Mouse (Mus musculus) midbrain, embryonic 11.5 days (tissue): ENCODE measurements around the gene Tm9sf4. TPM values are rescaled to one million over a fixed set of nuclear protein-coding genes. Genes with fewer than 3 reads are reported as not detected.

ENCODE experiments used
- ATAC-seq: fragments of 200-750 bp; cut with Nextera tagmentation; 2 replicates; pipeline ENCODE4 v1.8.0; 2017; ENCODE audit warnings: moderate TSS enrichment, moderate library complexity; ENCODE audit not compliant: low FRiP score
- DNase-seq: peaks from one replicate; pipeline ENCODE4 v3.0.0; 2015; ENCODE audit warnings: low spot score; ENCODE audit errors: missing footprints
- H3K27ac ChIP-seq: fragments of 300-500 bp; sonication (generic); 2 replicates; pipeline ENCODE4 v1.5.1; 2014; ENCODE audit warnings: low read depth, low read length
- H3K27me3 ChIP-seq: fragments of 300-500 bp; sonication (generic); 2 replicates; pipeline ENCODE4 v1.6.1; 2014; ENCODE audit warnings: mild to moderate bottlenecking, low read length, moderate library complexity, mixed read lengths; ENCODE audit not compliant: control insufficient read depth, insufficient read depth
- H3K36me3 ChIP-seq: fragments of 300-500 bp; sonication (generic); 2 replicates; pipeline ENCODE4 v1.6.1; 2014; ENCODE audit warnings: mild to moderate bottlenecking, low read length, moderate library complexity, mixed read lengths; ENCODE audit not compliant: control insufficient read depth, insufficient read depth
- H3K4me1 ChIP-seq: fragments of 300-500 bp; sonication (generic); 2 replicates; pipeline ENCODE4 v1.6.1; 2014; ENCODE audit warnings: low read length; ENCODE audit not compliant: control insufficient read depth, insufficient read depth
- H3K4me2 ChIP-seq: fragments of 300-500 bp; sonication (generic); 2 replicates; pipeline ENCODE4 v1.6.1; 2014; ENCODE audit warnings: mild to moderate bottlenecking, moderate library complexity
- H3K4me3 ChIP-seq: fragments of 300-500 bp; sonication (generic); 2 replicates; pipeline ENCODE4 v1.5.1; 2014; ENCODE audit warnings: low read depth, low read length
- H3K9ac ChIP-seq: fragments of 300-500 bp; sonication (generic); 2 replicates; pipeline ENCODE4 v1.6.1; 2014; ENCODE audit warnings: low read length
- H3K9me3 ChIP-seq: fragments of 300-500 bp; sonication (generic); 2 replicates; pipeline ENCODE4 v1.6.1; 2016; ENCODE audit warnings: low read length; ENCODE audit not compliant: control insufficient read depth
- WGBS: fragments of 180-500 bp; shearing (Covaris S2); extraction: QIAGEN DNeasy Blood & Tissue Kit; methylation state at CpG from one replicate; pipeline ENCODE4 v1.1.7; 2014; 5-methylcytosine and 5-hydroxymethylcytosine counted together
- polyA plus RNA-seq: library from polyadenylated mRNA; unstranded; fragments of >200 nt; fragmentation: Nextera tagmentation; extraction: Ambion mirVana; gene quantifications from 2 replicates; pipeline ENCODE4 v1.2.1, GENCODE M21; 2014

The Tm9sf4 gene
- polyA plus RNA-seq: 80.9 and 85.9 TPM in 2 replicates

GRCm38 (mm10) chr2:153160844-153161683 is at the start of gene Tm9sf4:
Tm9sf4 (plus strand) TSS chr2:153161303.
- peak; percentile 99 for DNase-seq
- peak; percentile 94 for ATAC-seq
- no peaks in the 10 kb centered on the region for H3K27me3 ChIP-seq
- peak within 1 kb of the TSS; percentile 96 for H3K9ac ChIP-seq
- no peaks in the 10 kb centered on the region for H3K36me3 ChIP-seq
- no peaks in the 10 kb centered on the region for H3K9me3 ChIP-seq
- WGBS: 10% methylated on average over 34 of the region's 34 CpGs
- peak within 1 kb of the TSS; percentile 87 for H3K27ac ChIP-seq
- H3K4me2 ChIP-seq: peak within 1 kb of the TSS; percentile 64
- peaks cover 7% of the 10 kb centered on the region for H3K4me1 ChIP-seq
- peak within 1 kb of the TSS; percentile 89 for H3K4me3 ChIP-seq

- ATAC-seq: no peak
- DNase-seq: no peak
- no peak overlapping the region for H3K4me2 ChIP-seq
- no peaks in the 10 kb centered on the region for H3K9me3 ChIP-seq
- no peak overlapping the region for H3K27ac ChIP-seq
- H3K9ac ChIP-seq: no peak overlapping the region
- H3K36me3 ChIP-seq: no peaks in the 10 kb centered on the region
- no peaks in the 10 kb centered on the region for H3K4me1 ChIP-seq
- H3K27me3 ChIP-seq: no peaks in the 10 kb centered on the region
- 83% methylated on average over 4 of the region's 4 CpGs for WGBS
- H3K4me3 ChIP-seq: no peak overlapping the region
Observed at GRCm38 (mm10) chr2:153115679-153116081, 45.4 kb upstream of the Tm9sf4 start.

GRCm38 (mm10) chr2:153117051-153117486 is 44.0 kb upstream of the Tm9sf4 start:
- no peak overlapping the region for H3K4me2 ChIP-seq
- ATAC-seq (no peak), DNase-seq (peak; percentile 44)
- H3K36me3 ChIP-seq: no peaks in the 10 kb centered on the region
- H3K9me3 ChIP-seq: no peaks in the 10 kb centered on the region
- 83% methylated on average over 7 of the region's 7 CpGs for WGBS
- no peaks in the 10 kb centered on the region for H3K4me1 ChIP-seq
- no peaks in the 10 kb centered on the region for H3K27me3 ChIP-seq
- H3K4me3 ChIP-seq: no peak overlapping the region
- no peak overlapping the region for H3K9ac ChIP-seq
- no peak overlapping the region for H3K27ac ChIP-seq

- WGBS: 86% methylated on average over 6 of the region's 6 CpGs
- no peak overlapping the region for H3K27ac ChIP-seq
- H3K27me3 ChIP-seq: no peaks in the 10 kb centered on the region
- no peak overlapping the region for H3K9ac ChIP-seq
- peak; percentile 35 for DNase-seq
- H3K9me3 ChIP-seq: no peaks in the 10 kb centered on the region
- no peaks in the 10 kb centered on the region for H3K4me1 ChIP-seq
- no peak for ATAC-seq
- no peak overlapping the region for H3K4me2 ChIP-seq
- no peak overlapping the region for H3K4me3 ChIP-seq
- no peaks in the 10 kb centered on the region for H3K36me3 ChIP-seq
Observed at GRCm38 (mm10) chr2:153119488-153119887, 41.6 kb upstream of the Tm9sf4 start.

- no peak overlapping the region for H3K4me2 ChIP-seq
- H3K9ac ChIP-seq: no peak overlapping the region
- H3K27me3 ChIP-seq: no peaks in the 10 kb centered on the region
- WGBS: 77% methylated on average over 8 of the region's 8 CpGs
- no peaks in the 10 kb centered on the region for H3K4me1 ChIP-seq
- ATAC-seq (no peak), DNase-seq (peak; percentile 26)
- no peak overlapping the region for H3K27ac ChIP-seq
- H3K4me3 ChIP-seq: no peak overlapping the region
- no peaks in the 10 kb centered on the region for H3K9me3 ChIP-seq
- no peaks in the 10 kb centered on the region for H3K36me3 ChIP-seq
Observed at GRCm38 (mm10) chr2:153120126-153120525, 41.0 kb upstream of the Tm9sf4 start.

- Histone ChIP-seq H3K9me3 (no peaks in the 10 kb centered on the region), H3K9ac (no peak overlapping the region), H3K27ac (no peak overlapping the region), H3K4me1 (no peaks in the 10 kb centered on the region), H3K4me3 (no peak overlapping the region), H3K27me3 (no peaks in the 10 kb centered on the region), H3K36me3 (no peaks in the 10 kb centered on the region), H3K4me2 (no peak overlapping the region)
- no peak for DNase-seq
- WGBS: 80% methylated on average over 8 of the region's 8 CpGs
- no peak for ATAC-seq
Observed at GRCm38 (mm10) chr2:153121821-153122615, 39.1 kb upstream of the Tm9sf4 start.

- no peaks in the 10 kb centered on the region for H3K27me3 ChIP-seq
- no peaks in the 10 kb centered on the region for H3K4me1 ChIP-seq
- H3K4me2 ChIP-seq: no peak overlapping the region
- no peak overlapping the region for H3K27ac ChIP-seq
- H3K9me3 ChIP-seq: no peaks in the 10 kb centered on the region
- 93% methylated on average over 7 of the region's 7 CpGs for WGBS
- no peak overlapping the region for H3K4me3 ChIP-seq
- H3K36me3 ChIP-seq: no peaks in the 10 kb centered on the region
- DNase-seq (no peak), ATAC-seq (no peak)
- no peak overlapping the region for H3K9ac ChIP-seq
Observed at GRCm38 (mm10) chr2:153122701-153123100, 38.4 kb upstream of the Tm9sf4 start.

- no peaks in the 10 kb centered on the region for H3K4me1 ChIP-seq
- no peak for DNase-seq
- H3K9me3 ChIP-seq: no peaks in the 10 kb centered on the region
- 58% methylated on average over 5 of the region's 5 CpGs for WGBS
- no peak overlapping the region for H3K4me2 ChIP-seq
- H3K27me3 ChIP-seq: no peaks in the 10 kb centered on the region
- no peak overlapping the region for H3K27ac ChIP-seq
- no peak overlapping the region for H3K4me3 ChIP-seq
- H3K9ac ChIP-seq: no peak overlapping the region
- H3K36me3 ChIP-seq: no peaks in the 10 kb centered on the region
- no peak for ATAC-seq
Observed at GRCm38 (mm10) chr2:153125875-153126274, 35.2 kb upstream of the Tm9sf4 start.

- Histone ChIP-seq H3K4me2 (no peak overlapping the region), H3K36me3 (no peaks in the 10 kb centered on the region), H3K27ac (no peak overlapping the region), H3K9me3 (no peaks in the 10 kb centered on the region), H3K4me1 (no peaks in the 10 kb centered on the region), H3K4me3 (no peak overlapping the region), H3K9ac (no peak overlapping the region), H3K27me3 (no peaks in the 10 kb centered on the region)
- ATAC-seq: no peak
- WGBS: 15% methylated on average over 6 of the region's 6 CpGs
- no peak for DNase-seq
Observed at GRCm38 (mm10) chr2:153131019-153131418, 30.1 kb upstream of the Tm9sf4 start.
